Mouse (Mus musculus) spleen, adult 18-20 months (tissue): ENCODE measurements around the gene Gm13090.

ENCODE experiments used
- DNase-seq, 2 experiments: peaks; one replicate each; pipeline ENCODE4 v3.0.0; 2022; ENCODE audit warnings: mixed read lengths in 2 of 2

Gene Gm13090

DNA sequence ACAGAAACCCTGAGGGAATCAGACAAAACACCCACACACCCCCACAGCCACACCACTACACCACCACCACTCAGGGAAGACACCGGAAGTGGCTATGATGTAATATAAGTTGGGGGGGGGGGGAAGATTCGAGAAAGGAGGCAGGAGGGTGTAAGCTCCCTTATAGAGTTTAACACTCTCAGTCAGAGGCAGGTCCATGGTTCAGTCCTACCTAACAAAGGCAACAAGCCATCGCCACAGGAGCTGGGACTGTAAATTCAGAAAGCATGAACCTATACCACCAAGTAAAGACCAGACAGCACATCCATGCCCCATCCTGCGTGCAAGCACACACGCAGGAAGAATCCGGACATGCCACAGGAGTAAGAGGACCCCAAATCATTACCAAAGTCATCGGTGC is at the start of gene Gm13090:
Gm13090 (plus strand) TSS at position 301 of the 400 bp plus-strand sequence.
- no peak for DNase-seq

DNA sequence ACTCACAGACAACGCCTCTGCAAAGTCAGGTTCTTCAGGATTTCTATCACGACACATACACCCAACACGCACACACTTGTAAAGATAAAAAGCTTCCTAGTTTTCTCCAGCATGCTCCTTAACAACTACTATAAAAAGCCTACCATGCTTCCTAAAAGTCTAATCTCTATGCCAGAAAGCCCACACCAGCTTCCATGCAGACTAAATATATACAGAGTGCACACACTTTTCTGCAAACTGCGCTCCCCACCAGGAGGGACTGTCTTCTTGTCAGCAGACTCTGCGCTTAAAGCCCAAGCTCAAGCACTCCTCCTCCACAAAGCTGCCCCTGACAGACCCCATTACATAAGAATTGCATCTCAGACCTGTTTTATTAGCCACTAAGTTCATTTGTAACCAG is 47.9 kb upstream of the Gm13090 start:
- DNase-seq, result no peak

DNA sequence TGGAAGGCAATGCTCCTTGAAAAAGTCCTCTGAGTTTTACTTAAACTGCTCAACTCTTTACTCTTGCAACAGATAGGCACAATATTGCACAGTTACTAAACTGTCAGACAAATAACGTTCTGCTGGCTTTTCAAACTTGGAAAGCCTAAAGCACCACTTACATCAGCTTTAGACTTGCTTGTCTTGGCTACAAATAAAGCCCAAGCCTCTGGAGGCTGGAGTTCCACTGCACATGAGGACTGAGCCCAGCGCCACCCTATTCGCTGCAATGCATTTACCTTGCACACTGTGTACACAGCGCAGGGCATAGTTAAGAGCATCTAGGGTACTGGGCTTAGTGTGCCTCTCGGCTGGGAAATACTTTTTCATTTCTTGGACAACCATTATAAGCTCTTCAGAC is 46.1 kb upstream of the Gm13090 start:
- no peak for DNase-seq

DNA sequence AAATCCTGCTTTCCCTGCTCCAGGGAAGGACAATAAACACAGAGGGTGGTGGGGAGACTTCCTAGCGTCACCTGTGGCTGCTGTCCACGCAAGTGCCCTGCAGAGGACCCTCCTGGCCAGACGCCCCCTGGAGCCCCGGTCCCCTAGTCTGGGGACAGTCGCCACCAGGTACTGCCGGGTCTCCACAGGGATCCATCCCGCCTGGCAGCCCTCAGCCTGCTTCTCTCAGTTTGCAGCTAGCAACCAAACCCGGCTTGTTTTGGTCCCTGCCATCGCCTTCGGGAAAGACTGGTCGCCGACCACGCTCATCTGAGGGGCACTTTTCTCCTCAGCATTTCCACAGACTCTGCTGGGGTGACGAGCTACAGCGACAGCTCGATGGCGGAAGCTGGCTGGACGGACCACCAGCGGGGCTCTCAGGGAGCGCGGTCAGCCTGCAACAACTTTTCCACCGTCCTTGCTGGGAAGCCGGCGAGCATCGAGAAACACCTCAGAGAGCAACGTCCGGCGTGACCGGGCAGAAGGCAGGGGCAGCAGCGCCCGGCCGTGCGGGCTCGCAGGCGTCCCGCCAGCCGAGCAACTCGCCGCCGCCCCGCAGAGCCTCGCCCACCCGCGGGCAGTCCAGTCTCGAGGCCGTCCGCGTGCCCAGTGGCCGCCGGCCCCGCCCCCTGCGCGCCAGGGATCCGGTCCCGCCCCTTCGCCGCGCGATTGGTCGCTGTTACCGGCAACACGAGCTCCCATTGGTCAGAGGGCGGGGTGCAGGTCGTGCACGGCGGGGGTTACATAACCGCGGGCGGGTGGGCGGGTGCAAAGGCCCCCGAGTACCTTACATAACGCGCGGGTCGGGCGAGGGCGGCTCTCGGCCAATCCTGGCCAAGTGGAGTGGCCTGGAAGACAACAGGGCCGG is 45.1 kb upstream of the Gm13090 start, which contains the start of gene Per3:
Per3 (minus strand) TSS at position 629 of the 907 bp plus-strand sequence.
- peak; percentile 91 to 97 for DNase-seq

DNA sequence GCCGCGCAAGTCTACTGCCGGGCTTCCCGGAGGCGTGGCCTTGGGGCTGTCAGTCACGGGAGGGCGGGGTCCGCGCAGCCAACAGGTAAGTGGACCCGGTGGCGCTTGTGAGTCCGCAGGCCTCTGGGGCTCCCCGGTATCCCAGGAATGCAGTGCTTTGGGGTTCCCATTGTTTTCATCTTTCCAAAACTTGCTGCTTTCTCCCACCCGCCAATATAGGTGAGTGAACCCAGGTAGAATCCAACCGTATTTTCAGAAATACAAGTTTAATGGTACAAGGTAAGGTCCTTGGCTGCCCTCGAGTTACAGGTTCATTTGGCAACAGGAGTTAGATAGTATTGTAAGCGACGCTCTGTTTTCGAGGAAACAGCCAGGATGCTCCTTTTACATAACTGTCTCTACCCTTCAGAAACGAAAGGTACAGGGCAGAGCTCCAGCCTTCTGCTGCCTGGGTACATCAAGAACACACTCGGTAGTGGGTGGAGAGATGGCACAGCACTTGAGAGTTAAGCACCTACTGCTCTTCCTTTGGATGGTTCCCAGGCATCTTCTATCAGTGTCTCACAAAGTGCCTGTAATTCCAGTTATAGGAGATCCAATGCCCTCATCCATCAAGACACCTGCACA is 44.3 kb upstream of the Gm13090 start:
- no peak for DNase-seq

DNA sequence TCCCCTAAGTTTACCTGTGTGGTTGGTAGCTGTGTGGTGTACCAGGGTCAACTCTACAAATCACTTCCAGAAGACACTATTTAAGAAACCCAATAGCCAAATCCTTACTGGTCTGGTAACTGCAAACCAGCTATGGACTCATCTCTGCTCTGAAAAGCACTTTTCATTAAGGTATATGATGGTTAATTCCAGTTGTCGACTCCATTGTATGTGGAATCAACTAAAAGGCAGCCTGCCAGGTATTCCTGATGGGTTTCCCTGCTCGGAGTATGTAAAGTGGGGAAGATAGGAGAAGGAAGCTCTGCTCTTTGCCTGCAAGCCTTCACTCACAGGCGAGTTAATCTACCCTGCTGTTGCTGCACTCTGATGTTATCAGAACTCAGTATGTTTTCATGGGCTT is 42.8 kb upstream of the Gm13090 start:
- DNase-seq, result no peak

DNA sequence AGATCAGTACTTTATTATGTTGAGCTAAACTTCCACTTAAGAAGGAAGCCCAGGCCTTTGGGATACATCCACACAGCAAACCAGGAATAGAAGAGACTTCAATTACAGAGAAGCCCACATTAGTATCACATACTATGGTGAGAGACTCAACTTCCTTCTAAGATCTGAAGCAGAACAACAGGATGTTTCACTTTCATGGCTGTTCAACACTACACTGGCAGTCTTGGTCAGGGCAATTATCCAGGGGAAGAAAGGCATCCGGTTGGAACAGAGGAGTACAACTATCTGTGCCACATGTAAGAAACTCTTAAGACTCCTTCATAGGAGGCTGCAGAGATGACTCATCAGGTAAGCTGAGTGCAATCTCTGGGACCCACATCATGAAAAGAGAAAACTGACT is 38.2 kb upstream of the Gm13090 start:
- DNase-seq, result no peak

DNA sequence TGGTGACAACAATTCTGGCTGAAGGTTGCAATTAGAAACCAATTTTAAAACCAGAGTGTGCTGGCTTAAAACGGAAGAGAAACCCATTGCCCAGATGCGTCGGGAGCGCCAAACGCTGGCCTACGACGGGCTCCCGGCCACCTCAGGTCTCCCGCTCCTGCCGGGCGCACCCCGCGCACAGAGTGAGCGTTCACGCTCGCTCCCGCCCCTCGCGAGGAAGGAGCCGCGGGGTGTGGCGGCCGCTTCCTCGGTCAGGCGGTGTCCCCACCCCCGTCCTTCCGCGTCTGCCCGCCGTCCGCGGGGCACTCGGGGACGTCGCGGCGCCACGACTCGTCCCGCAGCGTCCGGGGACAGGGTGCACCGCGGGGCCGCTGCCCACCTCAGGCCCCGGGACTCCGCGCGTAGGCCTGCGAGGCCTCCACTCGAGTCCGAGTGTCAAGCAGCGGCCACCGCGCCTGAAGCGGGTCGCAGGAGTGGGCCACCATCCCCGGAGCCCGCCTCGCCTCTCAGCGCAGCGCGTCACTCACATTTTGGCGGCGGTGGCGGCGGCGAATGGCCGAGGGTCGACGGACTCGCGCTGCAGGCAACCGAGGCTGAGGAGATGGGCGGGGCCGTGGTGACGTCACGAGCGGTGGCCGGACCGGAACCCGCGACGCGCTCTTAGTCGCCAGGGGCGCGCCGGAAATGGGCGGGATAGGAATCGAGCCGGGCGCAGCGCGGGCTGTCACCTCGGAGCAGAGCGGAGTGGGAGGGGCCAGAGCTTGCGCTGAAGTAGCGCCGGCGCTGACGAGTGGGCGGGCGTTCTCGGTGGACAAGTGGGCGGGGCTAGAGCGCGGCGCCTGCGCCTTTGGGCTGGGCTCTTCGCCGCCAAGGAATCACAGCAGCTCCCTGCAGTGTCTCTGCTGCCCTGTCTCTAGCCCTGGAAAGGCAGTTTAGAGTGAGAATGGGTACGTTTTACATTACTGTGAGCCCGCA is 31.7 kb upstream of the Gm13090 start, which contains the start of gene Vamp3:
Vamp3 (minus strand) TSS at position 617 of the 975 bp plus-strand sequence.
- peak; percentile 98 to 99 for DNase-seq

DNA sequence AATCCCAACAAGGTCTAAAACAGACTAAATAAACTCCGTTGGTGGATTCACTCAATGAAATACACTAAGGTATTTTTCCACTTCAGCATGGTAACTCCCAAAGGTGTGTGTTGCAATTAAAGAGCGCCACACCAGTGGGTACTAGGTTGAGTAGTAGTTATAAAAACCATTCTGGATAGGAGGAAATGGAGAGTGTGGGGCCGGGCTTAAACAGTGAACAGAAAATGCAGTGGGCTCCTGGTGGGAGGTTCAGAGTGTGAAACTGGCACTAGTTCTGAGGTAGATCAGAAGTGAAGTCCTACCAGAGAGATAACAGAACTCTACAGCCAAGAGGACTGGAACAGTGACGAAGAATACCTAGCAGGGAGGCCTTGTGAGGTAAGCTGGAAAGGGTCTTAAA is 30.7 kb upstream of the Gm13090 start:
- no peak for DNase-seq

DNA sequence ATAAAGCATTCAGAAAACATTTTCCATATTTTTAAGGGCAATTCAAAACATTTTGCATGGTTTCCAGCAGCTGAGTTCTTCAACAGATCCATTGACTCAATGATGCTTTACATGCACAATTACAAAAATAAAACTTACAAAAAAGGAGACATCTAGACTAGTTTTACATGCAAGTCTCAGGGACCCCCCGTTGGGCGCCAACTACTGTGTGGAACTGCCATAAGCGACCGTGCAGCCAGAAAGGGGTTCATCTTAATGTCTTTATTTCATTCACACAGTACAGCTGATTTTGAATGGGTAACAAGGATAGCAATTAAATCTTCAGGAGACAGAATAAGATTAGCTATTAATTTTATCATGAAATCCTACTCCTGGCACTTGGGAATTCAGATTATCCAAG is 29.8 kb upstream of the Gm13090 start:
- no peak for DNase-seq

DNA sequence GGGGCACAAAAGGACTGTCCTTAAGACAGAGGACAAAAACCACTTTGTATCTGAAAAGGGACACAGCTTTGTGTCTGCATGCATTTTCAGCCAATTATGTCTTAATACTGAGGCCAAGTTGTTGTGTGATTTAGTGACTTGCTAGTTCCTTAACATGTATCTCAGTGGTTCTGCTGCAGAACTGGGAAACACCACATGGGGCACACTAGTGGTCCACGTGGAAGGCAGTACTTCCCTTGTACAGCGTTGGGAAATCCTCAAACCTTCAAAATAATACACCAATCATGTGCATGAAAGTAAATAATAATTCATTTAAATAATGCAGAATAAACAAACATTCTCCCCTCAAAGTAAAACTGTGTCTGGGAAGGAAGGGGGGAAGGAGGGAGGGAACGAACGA is 20.6 kb upstream of the Gm13090 start:
- no peak for DNase-seq

DNA sequence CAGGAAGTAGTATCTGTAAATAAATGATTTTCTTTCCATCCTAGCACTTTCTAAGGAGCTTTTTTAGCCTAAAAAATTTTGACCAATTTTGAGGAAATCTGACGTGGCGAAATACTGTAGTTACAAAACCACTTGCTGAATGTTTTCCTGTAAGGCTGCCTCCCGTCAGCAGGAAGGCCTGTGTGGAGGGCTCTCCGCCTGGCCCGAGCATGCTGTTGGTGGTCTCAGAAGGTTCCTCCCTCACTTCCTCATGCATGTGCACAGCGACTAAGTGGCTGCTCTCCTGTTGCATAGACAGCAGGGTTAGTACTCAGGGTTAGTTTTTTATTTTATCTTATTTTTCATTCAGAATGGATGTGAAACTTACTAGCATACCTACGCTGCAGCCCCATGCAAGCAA is 18.4 kb upstream of the Gm13090 start:
- DNase-seq, result no peak

DNA sequence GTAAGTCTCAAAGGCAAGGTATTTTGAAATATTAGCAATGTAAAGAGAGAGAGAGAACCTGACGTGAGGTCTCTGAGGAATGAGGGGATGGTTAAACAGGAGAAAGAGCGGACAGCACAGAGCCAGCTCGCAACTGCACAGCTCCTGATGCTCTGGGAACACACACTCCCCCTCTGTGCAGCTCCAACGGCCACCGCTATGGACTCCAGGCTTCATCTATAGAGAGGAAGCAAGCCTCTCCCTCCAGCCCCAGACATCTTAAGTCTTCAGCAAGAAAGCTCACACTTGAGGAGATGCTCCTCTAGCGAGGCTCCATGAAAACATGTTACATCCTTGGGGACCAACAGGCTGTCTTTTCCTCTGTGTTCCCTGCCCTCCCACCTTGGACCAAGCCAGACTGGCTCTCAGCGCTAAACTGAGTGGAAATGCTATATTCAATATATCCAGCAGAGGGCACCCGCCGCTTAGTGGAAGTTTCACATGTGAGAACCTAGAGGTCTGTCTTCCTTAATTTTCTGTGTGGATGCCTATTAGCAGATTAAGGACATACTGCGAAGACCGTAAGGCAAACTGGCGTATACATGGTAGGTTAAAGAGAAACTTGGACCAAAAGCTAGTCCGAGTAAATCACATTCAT is 16.1 kb upstream of the Gm13090 start:
- DNase-seq, result peak in 1 of 2 experiments; percentile 65

DNA sequence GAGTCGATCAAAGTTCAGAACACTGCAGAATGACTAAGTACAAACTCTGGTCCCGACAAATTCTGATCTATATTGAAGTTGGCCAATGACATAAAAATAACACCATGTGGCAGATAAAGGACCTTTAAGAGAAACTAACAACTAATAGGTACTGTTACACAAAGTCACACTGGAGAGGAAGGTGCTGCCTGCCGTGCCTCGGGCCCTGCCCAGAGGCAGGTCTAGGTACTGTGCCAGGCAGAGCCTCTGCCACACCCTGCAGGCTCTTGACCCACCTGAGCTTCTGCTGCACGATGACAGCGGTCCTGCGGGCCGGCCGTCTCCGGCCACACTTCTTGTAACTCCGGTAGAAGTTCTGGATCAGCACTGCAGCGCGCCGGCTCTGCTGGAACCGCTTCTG is 14.6 kb upstream of the Gm13090 start:
- DNase-seq, result no peak

DNA sequence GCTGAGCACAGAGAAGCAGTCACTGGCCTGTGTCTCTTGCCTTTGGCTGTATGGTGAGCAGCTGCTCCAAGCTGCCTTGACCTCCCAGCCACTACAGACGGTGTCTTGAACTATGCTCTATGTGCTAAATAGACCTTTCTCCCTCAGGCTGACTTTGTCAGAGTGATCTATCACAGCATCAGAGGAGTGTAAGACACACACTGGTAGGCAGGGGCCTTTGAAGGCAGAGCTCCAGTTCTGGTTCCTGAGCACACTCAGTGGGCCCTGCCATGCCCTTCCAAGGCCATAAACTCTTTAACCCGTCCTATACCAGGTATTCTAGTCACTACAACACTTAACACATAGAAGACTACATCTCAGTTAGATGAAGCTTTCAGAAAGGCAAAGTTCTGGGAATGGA is 8.0 kb upstream of the Gm13090 start:
- no peak for DNase-seq

DNA sequence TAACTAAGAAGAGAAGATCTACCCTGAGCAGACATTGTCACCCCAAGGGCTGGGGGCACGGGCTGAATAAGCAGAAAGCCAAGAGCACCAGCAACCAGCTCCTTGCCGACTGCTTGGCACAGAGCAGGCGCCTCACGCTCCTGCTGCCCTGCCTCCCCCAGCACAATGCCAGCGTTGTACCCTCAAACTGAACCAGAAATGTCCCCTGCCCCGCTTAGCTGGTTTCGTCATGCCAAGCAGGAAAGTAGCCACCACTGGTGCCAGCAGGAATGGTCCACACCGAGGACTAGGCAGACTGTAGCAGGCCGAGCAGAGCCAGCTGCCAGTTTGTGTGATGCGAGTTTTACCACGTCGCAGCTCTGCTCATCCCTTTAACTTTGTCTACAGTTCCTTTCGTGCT is 7.4 kb upstream of the Gm13090 start:
- DNase-seq, result no peak

DNA sequence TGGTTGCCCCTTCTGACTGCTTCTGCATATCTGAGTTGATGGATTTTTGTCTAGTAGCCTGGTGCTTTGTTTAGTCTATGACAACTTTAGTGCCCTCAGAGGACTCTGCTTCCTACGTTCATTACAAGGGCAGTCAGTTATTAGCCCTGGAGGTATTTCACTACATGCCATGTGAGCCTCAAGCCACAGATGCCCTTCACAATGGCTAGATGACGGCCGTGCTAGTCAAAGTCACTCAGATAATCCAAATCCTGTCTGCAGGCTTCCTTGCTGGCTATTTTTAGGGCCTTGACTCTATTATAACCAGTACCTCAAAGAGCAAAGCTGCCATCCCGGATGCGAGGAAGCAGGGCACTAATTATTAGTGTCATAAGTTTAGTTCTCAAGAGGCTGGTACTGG is 6.3 kb upstream of the Gm13090 start:
- DNase-seq, result no peak

DNA sequence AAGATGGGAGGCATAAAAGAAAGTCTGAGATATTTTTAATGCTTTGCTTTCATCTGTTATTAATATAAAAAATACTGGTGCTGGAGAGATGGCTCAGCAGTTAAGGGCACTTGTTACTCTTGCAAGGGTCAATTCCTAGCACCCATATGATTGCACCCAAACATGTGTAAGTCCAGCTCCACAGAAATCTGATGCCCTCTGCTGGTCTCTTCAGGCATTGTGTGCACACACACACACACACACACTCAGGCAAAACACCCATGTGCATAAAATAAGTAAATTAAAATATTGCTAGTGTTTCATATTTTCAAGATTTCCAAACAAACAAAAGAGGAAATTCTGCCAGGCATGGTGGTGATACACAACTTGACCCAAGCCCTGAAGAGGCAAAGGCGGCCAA is 2.0 kb upstream of the Gm13090 start:
- no peak for DNase-seq

DNA sequence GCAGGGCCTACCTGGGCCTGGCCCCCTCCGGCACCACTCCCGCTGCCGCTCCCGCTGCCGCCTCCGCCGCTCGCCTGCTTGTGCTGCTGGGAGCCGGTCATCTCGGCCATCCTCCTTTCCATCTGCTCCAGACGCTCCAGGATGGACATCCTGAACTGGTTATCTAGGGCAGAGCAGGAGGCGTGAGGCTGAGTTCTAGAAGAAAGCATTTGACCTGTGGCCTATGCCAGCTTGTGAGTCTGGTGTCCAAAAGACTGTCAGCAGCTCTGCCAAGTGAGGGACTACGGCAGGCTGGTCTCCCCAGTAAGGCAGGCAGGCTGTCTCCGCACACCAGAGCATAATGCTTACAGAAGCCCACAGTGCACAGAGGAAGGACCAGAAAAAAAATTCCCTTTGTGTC is 551 bp upstream of the Gm13090 start:
- no peak for DNase-seq

DNA sequence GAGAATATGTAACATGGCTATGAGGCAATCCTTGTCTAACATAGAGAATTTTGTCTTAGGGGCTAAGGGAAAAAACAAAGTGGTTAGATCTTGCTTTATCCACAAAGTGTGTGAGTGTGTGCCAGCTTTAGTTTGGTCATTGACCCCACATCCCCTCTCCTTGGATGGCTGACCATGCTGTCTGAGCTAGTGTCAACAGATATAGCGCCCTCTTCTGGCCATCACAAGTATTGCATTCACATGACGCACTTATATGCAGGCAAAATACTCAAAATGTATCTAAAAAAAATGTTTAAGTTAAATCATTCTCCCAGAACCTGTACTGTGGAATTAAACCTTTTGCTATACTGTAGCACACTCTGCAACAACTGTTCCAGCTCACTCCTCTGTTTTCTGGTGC is 5.8 kb downstream of the Gm13090 start:
- peak in 1 of 2 experiments; percentile 7 for DNase-seq

DNA sequence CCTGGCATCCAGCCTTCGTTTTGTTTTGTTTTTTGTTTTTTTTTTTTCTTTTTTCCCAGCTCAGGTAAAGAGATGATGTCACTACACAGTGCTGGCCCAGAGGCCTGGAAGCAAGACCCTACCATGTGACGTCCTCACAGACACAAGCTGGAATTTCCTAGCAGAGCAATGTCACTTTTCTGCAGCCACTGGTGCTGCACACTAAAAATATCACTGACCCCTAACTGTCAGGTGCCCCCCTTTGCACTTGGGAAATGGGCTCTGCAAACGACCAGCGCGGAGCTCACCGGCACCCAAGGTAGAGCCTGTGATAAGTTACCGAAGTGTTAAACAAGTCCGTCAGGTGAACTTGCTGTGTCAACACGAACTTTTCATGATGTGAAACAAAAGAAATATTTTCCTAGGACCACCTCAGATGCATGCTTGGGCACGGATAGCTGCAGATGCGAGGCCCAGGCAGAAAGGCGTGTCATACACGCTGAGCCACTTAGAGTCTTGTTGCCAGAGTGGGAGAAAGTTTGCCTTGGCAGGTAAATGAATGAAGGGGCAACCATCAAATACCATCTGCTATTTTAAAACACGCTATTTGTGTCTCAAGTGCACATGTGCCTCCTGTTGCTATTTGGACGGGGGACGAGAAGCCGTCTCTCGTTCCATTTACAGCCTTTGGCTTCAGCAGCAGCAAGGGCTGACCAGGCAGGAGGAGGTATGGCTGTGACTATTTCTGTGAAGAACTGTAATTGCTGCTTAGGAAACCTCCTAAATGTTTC is 7.1 kb downstream of the Gm13090 start:
- DNase-seq, result no peak

DNA sequence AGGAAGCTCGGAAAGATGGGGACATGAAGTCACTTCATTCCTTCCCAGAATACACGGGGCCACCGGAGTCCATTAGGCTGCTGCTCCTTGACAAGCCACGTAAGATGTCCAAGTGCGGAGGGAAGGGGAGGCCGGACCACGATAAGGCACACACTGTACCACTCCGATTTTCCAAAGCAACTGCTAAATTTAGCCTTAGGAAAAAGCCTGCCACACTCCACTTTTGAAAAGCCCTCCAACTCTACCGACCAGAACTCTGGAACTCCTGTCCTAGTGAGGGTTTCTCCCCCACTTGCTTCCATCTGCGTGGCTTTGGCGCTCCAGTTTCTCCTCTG is 7.7 kb downstream of the Gm13090 start:
- no peak for DNase-seq
